Mouse (Mus musculus): ENCODE results near the gene Krt77. TPM values are rescaled to one million over a fixed set of nuclear protein-coding genes. Genes with fewer than 3 reads are reported as not detected.

Krt77 gene
- total RNA-seq (2023; ENCODE audit: inconsistent age) = not detected in 4 replicates

DNA sequence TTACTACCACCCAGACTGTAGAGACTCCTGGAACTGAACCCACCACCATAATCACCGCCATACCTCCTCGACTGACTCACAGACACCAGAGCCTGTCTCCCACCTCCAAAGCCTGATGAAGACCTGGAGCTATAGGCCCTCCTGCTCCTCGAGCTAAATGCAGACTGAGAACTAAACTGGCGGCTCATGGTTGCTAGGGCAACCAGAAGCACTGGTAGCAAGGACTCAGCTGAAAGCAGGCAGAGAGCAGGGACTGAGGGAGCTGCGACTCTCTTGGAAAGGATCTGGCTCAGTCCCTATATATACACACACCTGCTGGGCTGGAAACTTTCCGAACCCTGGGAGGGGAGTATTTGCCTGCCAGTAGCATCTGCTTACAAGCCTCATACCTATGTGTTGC lies at the start of gene Krt77:
Krt77 (minus strand) TSS at position 275 of the 400 bp plus-strand sequence.

DNA sequence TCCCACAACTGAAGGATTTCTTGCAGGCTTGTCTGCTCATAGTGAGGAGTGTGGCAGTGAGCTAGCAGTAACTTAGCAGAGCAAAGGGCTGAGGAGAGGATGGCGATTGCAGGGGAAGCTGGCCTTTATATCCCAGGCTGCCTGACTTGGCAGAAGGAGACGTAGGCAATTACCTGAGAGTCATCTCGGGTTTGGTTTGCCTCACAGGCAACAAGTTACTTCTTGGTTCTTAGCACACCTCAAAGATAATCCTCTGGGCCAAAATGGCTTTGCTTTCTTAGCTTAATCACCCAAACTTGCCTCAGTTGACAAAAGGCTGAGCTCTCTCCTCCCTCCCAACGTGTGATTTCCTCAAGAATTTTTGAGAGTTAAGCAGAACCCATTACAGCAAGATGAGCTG lies 23.3 kb upstream of the Krt77 start, which contains the start of gene Krt76:
Krt76 (minus strand) TSS at position 101 of the 400 bp plus-strand sequence.

DNA sequence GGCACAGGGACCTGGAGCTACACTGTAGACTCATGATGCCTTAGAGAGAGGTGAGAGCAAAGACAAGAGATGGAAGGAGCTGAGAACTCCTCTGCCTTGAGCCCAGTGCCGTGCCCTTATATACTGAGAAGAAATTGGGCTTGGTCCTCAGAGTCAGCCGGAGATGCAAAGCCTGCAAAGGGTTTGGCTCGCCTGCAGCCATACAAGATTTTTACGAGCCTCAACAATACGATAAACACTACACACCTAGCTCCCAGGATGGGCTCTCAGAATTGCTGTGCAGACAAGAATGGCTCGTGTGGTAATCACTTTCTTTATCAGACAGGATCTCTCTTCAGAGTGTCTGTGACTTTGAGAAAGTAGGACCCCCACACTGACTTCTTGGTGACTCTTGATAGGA lies 18.8 kb downstream of the Krt77 start, which contains the start of gene Krt1:
Krt1 (minus strand) TSS at position 101 of the 400 bp plus-strand sequence.

DNA sequence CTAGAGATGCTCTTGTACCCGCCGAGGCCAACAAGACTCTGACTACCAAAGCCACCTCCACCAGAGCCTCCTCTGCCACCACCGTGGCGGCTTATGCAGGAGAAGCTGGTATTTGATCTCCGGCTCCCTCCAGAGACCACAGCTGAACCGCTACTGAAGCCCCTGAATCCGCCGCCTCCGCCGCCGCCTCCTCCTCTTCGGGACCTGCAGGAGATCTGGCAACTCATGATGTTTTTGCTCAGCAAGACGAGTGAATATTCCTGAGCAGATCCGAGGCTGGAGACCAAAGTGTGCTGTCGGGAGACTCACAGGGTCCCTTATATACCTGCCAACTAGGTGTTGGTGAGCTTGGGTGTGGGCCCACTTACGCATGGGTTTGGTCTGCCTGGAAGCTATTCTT lies 51.6 kb downstream of the Krt77 start, which contains the start of gene Krt2:
Krt2 (minus strand) TSS at position 295 of the 400 bp plus-strand sequence.

Other genes with a start within 250 kb of the Krt77 start
- not detected in 4 replicates for gene Gm5414, start 241.5 kb downstream of the Krt77 start, total RNA-seq (2023; ENCODE audit: inconsistent age)
- gene Gm5478, start 222.3 kb downstream of the Krt77 start, total RNA-seq (2023; ENCODE audit: inconsistent age) = not detected in 4 replicates
- not detected in 4 replicates for gene Krt6b, start 189.4 kb downstream of the Krt77 start, total RNA-seq (2023; ENCODE audit: inconsistent age)
- gene Krt6a, start 175.4 kb downstream of the Krt77 start, total RNA-seq (2023; ENCODE audit: inconsistent age) = not detected in 4 replicates
- gene Krt5, start 156.8 kb downstream of the Krt77 start, total RNA-seq (2023; ENCODE audit: inconsistent age) = not detected in 4 replicates
- gene Krt71, start 126.6 kb downstream of the Krt77 start, total RNA-seq (2023; ENCODE audit: inconsistent age) = not detected in 4 replicates
- not detected in 4 replicates for gene Krt72, start 83.2 kb downstream of the Krt77 start, total RNA-seq (2023; ENCODE audit: inconsistent age)
- gene Krt73, start 67.4 kb downstream of the Krt77 start, total RNA-seq (2023; ENCODE audit: inconsistent age) = not detected in 4 replicates
- gene Krt2, start 51.5 kb downstream of the Krt77 start, total RNA-seq (2023; ENCODE audit: inconsistent age) = not detected in 4 replicates
- gene Krt1, start 18.9 kb downstream of the Krt77 start, total RNA-seq (2023; ENCODE audit: inconsistent age) = not detected in 4 replicates
- not detected in 4 replicates for gene Krt76, start 23.2 kb upstream of the Krt77 start, total RNA-seq (2023; ENCODE audit: inconsistent age)
- gene Krt4, start 55.0 kb upstream of the Krt77 start, total RNA-seq (2023; ENCODE audit: inconsistent age) = not detected in 4 replicates
- not detected in 4 replicates for gene Krt79, start 70.6 kb upstream of the Krt77 start, total RNA-seq (2023; ENCODE audit: inconsistent age)
- gene Krt78, start 84.6 kb upstream of the Krt77 start, total RNA-seq (2023; ENCODE audit: inconsistent age) = not detected in 4 replicates
- not detected in 4 replicates for gene Krt8, start 134.8 kb upstream of the Krt77 start, total RNA-seq (2023; ENCODE audit: inconsistent age)
- gene Krt18, start 158.5 kb upstream of the Krt77 start, total RNA-seq (2023; ENCODE audit: inconsistent age) = 0.48 TPM in 1 of 4 replicates, not detected in the others
- gene Eif4b, start 204.1 kb upstream of the Krt77 start, total RNA-seq (2023; ENCODE audit: inconsistent age) = 229 to 248 TPM (median 239 TPM) in 4 replicates
- gene Tns2, start 230.7 kb upstream of the Krt77 start, total RNA-seq (2023; ENCODE audit: inconsistent age) = 0.32 to 1.5 TPM (median 0.75 TPM) in 4 replicates

Data from B cell, adult (primary cell).